Mouse (Mus musculus): Measurements from ENCODE around the gene Gm28308. TPM values are rescaled to one million over a fixed set of nuclear protein-coding genes. Genes with fewer than 3 reads are reported as not detected.

Gm28308 gene
- polyA plus RNA-seq, 1 experiment from 2014 or later: not detected

GRCm38 (mm10) chr6:52229558-52230416 lies 16.6 kb upstream of the Gm28308 start:
- no peak for ATAC-seq
- Histone ChIP-seq H3K4me2 (replicated peaks; ENCODE audit: low read depth, low read length) (no peak overlapping the region), H3K27ac (ENCODE audit: low read length) (no peak overlapping the region)

GRCm38 (mm10) chr6:52228475-52229465 lies 15.6 kb upstream of the Gm28308 start:
- H3K9ac ChIP-seq (replicated peaks; ENCODE audit: low read depth): no peak overlapping the region
- no peaks in the 10 kb centered on the region for H3K4me1 ChIP-seq (ENCODE audit: insufficient read depth, low read depth, low read length)
- 3% methylated on average over 38 of the region's 38 CpGs for WGBS
- no peak overlapping the region for H3K4me2 ChIP-seq (replicated peaks; ENCODE audit: low read depth, low read length)
- H3K27me3 ChIP-seq (replicated peaks; ENCODE audit: insufficient read depth, low read length): peaks cover 83% of the 10 kb centered on the region
- DNase-seq (ENCODE audit: low spot score) (no peak), ATAC-seq (no peak)
- no peaks in the 10 kb centered on the region for H3K36me3 ChIP-seq (ENCODE audit: insufficient read depth, low read length)
- H3K27ac ChIP-seq (ENCODE audit: low read length): no peak overlapping the region
- TF ChIP-seq CTCF (IDR thresholded peaks at IDR 0.05) (no peak), EP300 (IDR thresholded peaks at IDR 0.05) (no peak)
- no peak overlapping the region for H3K4me3 ChIP-seq (ENCODE audit: low read depth, low read length)
- H3K9me3 ChIP-seq (ENCODE audit: low read length): no peaks in the 10 kb centered on the region

More at GRCm38 (mm10) chr6:52229558-52230416, 16.6 kb upstream of the Gm28308 start:
- WGBS: 2% methylated on average over 44 of the region's 44 CpGs
- TF ChIP-seq CTCF (IDR thresholded peaks at IDR 0.05) (peak; percentile 11), EP300 (IDR thresholded peaks at IDR 0.05) (no peak)
- Histone ChIP-seq H3K36me3 (ENCODE audit: insufficient read depth, low read length) (no peaks in the 10 kb centered on the region), H3K4me1 (ENCODE audit: insufficient read depth, low read depth, low read length) (no peaks in the 10 kb centered on the region), H3K27me3 (replicated peaks; ENCODE audit: insufficient read depth, low read length) (peaks cover 83% of the 10 kb centered on the region), H3K9ac (replicated peaks; ENCODE audit: low read depth) (no peak overlapping the region), H3K9me3 (ENCODE audit: low read length) (no peaks in the 10 kb centered on the region), H3K4me3 (ENCODE audit: low read depth, low read length) (no peak overlapping the region)
- no peak for DNase-seq (ENCODE audit: low spot score)

- no peaks in the 10 kb centered on the region for H3K9me3 ChIP-seq (ENCODE audit: low read length)
- no peak overlapping the region for H3K27ac ChIP-seq (ENCODE audit: low read length)
- no peak overlapping the region for H3K4me3 ChIP-seq (ENCODE audit: low read depth, low read length)
- no peak overlapping the region for H3K4me2 ChIP-seq (replicated peaks; ENCODE audit: low read depth, low read length)
- WGBS: 5% methylated on average over 11 of the region's 11 CpGs
- H3K4me1 ChIP-seq (ENCODE audit: insufficient read depth, low read depth, low read length): no peaks in the 10 kb centered on the region
- no peak overlapping the region for H3K9ac ChIP-seq (replicated peaks; ENCODE audit: low read depth)
- peaks cover 83% of the 10 kb centered on the region for H3K27me3 ChIP-seq (replicated peaks; ENCODE audit: insufficient read depth, low read length)
- TF ChIP-seq CTCF (IDR thresholded peaks at IDR 0.05) (no peak), EP300 (IDR thresholded peaks at IDR 0.05) (no peak)
- no peaks in the 10 kb centered on the region for H3K36me3 ChIP-seq (ENCODE audit: insufficient read depth, low read length)
- no peak for DNase-seq (ENCODE audit: low spot score)
- ATAC-seq: no peak
These were observed 14.5 kb upstream of the Gm28308 start for GRCm38 (mm10) chr6:52227470-52228222.

GRCm38 (mm10) chr6:52226569-52227257 lies 13.6 kb upstream of the Gm28308 start:
- H3K36me3 ChIP-seq (ENCODE audit: insufficient read depth, low read length): no peaks in the 10 kb centered on the region
- H3K4me2 ChIP-seq (replicated peaks; ENCODE audit: low read depth, low read length): no peak overlapping the region
- H3K27me3 ChIP-seq (replicated peaks; ENCODE audit: insufficient read depth, low read length): peaks cover 83% of the 10 kb centered on the region
- DNase-seq (ENCODE audit: low spot score): no peak
- H3K27ac ChIP-seq (ENCODE audit: low read length): no peak overlapping the region
- WGBS: 4% methylated on average over 26 of the region's 26 CpGs
- no peak overlapping the region; the same call in 1 of the 2 replicates for H3K4me3 ChIP-seq (ENCODE audit: low read depth, low read length)
- no peak for ATAC-seq
- H3K4me1 ChIP-seq (ENCODE audit: insufficient read depth, low read depth, low read length): no peaks in the 10 kb centered on the region
- no peaks in the 10 kb centered on the region for H3K9me3 ChIP-seq (ENCODE audit: low read length)
- no peak for TF ChIP-seq CTCF (IDR thresholded peaks at IDR 0.05)
- TF ChIP-seq EP300 (IDR thresholded peaks at IDR 0.05): no peak
- H3K9ac ChIP-seq (replicated peaks; ENCODE audit: low read depth): no peak overlapping the region

Data from lung, postnatal 0 days (tissue).